Mouse (Mus musculus) thymus, adult 18-20 months (tissue): ENCODE measurements around the gene Rsph4a.
"Not testable (repeated sequence)": the region's sequence is repeated elsewhere in the genome, so short reads cannot be mapped to it uniquely, and the experiment has no call there.

Experiments used
- DNase-seq, 2 experiments: peaks; one replicate each; pipeline ENCODE4 v3.0.0; 2022; ENCODE audit warnings: mixed read lengths in 2 of 2

Rsph4a gene

GRCm38 (mm10) chr10:33904530-33905481 is at the start of gene Rsph4a:
Gene Rsph4a, plus strand, starts transcription at chr10:33905111.
- no peak for DNase-seq

- DNase-seq: no peak
Observed at GRCm38 (mm10) chr10:33857421-33857820, 47.5 kb upstream of the Rsph4a start, which contains the start of gene Sult3a1. Gene Sult3a1, plus strand, starts transcription at chr10:33857721.

- DNase-seq: no peak
Observed at GRCm38 (mm10) chr10:33865994-33866393, 38.9 kb upstream of the Rsph4a start.

GRCm38 (mm10) chr10:33870441-33870840 is 34.5 kb upstream of the Rsph4a start:
- DNase-seq: no peak

- DNase-seq: no peak
Observed at GRCm38 (mm10) chr10:33872672-33873398, 32.1 kb upstream of the Rsph4a start.

- not testable (repeated sequence) for DNase-seq
Observed at GRCm38 (mm10) chr10:33882411-33882810, 22.5 kb upstream of the Rsph4a start.

GRCm38 (mm10) chr10:33901520-33901919 is 3.4 kb upstream of the Rsph4a start:
- DNase-seq: not testable (repeated sequence)

GRCm38 (mm10) chr10:33905489-33905888 is 578 bp downstream of the Rsph4a start:
- no peak for DNase-seq

- DNase-seq: no peak
Observed at GRCm38 (mm10) chr10:33940702-33941101, 35.8 kb downstream of the Rsph4a start.

- DNase-seq: no peak
Observed at GRCm38 (mm10) chr10:33945390-33945789, 40.5 kb downstream of the Rsph4a start.

GRCm38 (mm10) chr10:33946336-33946735 is 41.4 kb downstream of the Rsph4a start:
- DNase-seq: no peak

- DNase-seq: peak; percentile 74 to 87
Observed at GRCm38 (mm10) chr10:33950803-33951583, 46.1 kb downstream of the Rsph4a start, which contains the start of gene Zup1. Gene Zup1, minus strand, starts transcription at chr10:33951269.

GRCm38 (mm10) chr10:33952509-33952908 is 47.6 kb downstream of the Rsph4a start:
- no peak for DNase-seq
